Mouse (Mus musculus): Measurements from ENCODE around the gene Kctd18. TPM values are rescaled to one million over a fixed set of nuclear protein-coding genes. Genes with fewer than 3 reads are reported as not detected.

The Kctd18 gene
- total and polyA plus RNA-seq, 2 experiments from 2014 or later, result 26.0 to 27.2 TPM

DNA sequence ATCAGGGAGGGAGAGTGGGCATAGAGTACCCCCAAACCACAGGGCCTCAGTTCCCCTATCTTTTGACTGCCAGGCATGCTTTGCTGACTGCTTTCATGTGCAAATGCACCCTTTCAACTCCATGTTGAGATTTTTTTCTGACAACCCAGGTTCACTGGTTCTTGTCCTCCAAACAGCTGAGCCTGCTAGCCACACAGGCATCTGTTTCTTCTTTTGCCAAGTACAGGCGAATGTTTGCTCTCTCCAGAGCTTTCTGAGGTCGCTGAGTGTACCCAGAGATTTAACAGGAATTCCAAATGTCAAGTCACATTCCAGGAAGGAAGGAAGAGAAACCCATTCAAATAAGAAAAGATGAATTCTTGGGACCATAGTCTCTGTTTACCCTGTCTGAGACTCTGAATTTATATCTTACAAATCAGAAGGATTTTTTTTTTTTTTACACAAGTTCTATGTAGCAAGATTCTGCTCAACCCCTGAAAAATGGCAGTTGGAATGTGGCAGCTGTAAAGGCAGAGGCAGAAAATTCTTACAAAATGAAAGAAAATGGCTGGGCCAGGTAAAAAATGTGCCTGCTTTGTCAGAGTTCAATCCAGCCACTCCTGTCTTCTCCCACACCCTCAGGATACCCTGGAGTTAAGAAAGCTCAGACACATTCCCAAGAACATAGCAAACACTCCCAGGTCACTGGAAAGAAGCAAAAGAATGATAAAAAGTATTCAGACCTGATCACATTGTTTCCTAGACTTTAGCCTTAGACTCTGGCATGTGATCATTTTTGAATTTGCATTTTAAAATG lies 71.0 kb downstream of the Kctd18 start:
- no peak for TF ChIP-seq CTCF (IDR thresholded peaks at IDR 0.05; ENCODE audit: low read depth)
- Histone ChIP-seq H3K9ac (replicated peaks; ENCODE audit: low read length) (no peak overlapping the region), H3K36me3 (ENCODE audit: insufficient read depth, low read length) (peaks cover 7% of the 10 kb centered on the region), H3K27ac (no peak overlapping the region), H3K4me1 (ENCODE audit: insufficient read depth, low read length) (no peaks in the 10 kb centered on the region), H3K4me3 (ENCODE audit: low read length) (no peak overlapping the region), H3K27me3 (ENCODE audit: insufficient read depth, low read length) (no peaks in the 10 kb centered on the region), H3K9me3 (ENCODE audit: low read length) (no peaks in the 10 kb centered on the region), H3K4me2 (ENCODE audit: low read depth, low read length) (no peak overlapping the region)
- no peak for ATAC-seq
- WGBS, result 21% methylated on average over 2 of the region's 2 CpGs
- no peak for DNase-seq (ENCODE audit: low spot score)

DNA sequence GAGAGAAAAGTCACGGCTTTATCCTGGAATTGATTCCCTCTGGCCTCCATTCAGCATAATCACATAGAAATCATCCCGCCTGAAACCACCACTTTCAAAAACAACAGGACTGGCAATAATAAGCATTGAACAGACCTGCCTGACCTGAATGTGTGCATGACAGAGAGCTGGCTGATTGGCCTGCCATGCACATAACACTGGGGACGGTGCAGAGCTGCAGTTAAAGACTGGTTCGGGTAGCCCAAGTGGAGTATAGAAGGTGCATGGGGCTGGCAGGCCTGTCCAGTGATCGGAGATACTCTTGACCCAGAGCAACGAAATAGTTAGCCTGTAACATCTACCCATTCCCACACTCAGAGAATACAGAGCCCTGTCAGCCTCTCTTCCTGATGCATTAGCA lies 76.5 kb downstream of the Kctd18 start:
- no peak overlapping the region for H3K27ac ChIP-seq
- no peak for DNase-seq (ENCODE audit: low spot score)
- no peak for TF ChIP-seq CTCF (IDR thresholded peaks at IDR 0.05; ENCODE audit: low read depth)
- no peak for ATAC-seq
- no peak overlapping the region for H3K4me3 ChIP-seq (ENCODE audit: low read length)
- no peaks in the 10 kb centered on the region for H3K27me3 ChIP-seq (ENCODE audit: insufficient read depth, low read length)
- WGBS, result 68% methylated on average over 6 of the region's 6 CpGs
- no peak overlapping the region for H3K4me2 ChIP-seq (ENCODE audit: low read depth, low read length)
- peaks cover 7% of the 10 kb centered on the region for H3K36me3 ChIP-seq (ENCODE audit: insufficient read depth, low read length)
- no peaks in the 10 kb centered on the region for H3K4me1 ChIP-seq (ENCODE audit: insufficient read depth, low read length)
- H3K9me3 ChIP-seq (ENCODE audit: low read length), result no peaks in the 10 kb centered on the region
- H3K9ac ChIP-seq (replicated peaks; ENCODE audit: low read length), result no peak overlapping the region

DNA sequence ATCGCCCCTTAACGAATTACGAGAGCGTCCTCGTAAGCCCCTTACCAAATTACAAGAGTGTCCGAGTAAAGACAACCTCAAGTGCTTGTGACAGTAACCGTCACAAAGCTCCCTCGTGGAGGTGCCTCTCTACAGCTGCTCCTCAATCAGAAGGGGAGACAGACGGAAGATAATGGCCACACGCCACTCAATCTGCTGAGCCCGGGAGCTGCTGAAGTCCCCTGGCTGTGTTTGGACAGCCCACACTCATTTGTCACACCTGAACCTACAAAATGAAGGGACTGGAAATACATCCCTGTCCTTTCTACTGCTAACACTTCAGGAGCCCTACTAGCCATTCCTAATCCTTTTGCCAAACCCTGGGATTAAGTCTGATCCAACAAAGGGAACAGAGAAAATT lies 77.0 kb downstream of the Kctd18 start:
- ATAC-seq, result 0 out of 2 replicates have a peak, but pooled peaks have one; percentile 33
- no peaks in the 10 kb centered on the region for H3K4me1 ChIP-seq (ENCODE audit: insufficient read depth, low read length)
- no peak overlapping the region for H3K9ac ChIP-seq (replicated peaks; ENCODE audit: low read length)

DNA sequence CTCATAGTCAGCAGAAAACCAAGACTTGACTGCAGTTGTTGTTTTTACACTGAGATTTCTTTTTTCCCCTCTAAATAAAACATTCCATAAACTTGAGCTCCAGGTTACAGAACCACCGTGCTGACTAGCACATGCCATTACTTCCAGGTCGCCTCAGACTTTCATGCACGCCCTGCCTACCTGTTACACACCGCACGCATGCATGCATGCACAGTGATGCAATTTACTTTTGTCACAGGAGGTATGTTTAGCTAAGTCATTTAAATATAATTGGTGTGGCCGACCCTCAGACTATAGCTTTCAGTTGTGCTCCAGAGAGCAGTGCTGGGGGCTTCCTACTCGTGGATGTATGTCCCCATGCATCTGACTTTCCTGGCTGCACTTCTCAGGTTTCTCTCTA lies 77.7 kb downstream of the Kctd18 start:
- no peak for TF ChIP-seq CTCF (IDR thresholded peaks at IDR 0.05; ENCODE audit: low read depth)
- Histone ChIP-seq H3K9me3 (ENCODE audit: low read length) (no peaks in the 10 kb centered on the region), H3K4me1 (ENCODE audit: insufficient read depth, low read length) (no peaks in the 10 kb centered on the region), H3K9ac (replicated peaks; ENCODE audit: low read length) (no peak overlapping the region), H3K27ac (no peak overlapping the region), H3K4me3 (ENCODE audit: low read length) (no peak overlapping the region), H3K27me3 (ENCODE audit: insufficient read depth, low read length) (no peaks in the 10 kb centered on the region), H3K4me2 (ENCODE audit: low read depth, low read length) (no peak overlapping the region), H3K36me3 (ENCODE audit: insufficient read depth, low read length) (peaks cover 7% of the 10 kb centered on the region)
- 70% methylated on average over 7 of the region's 7 CpGs for WGBS
- ATAC-seq (peak; percentile 22; the same call in 1 of the 2 replicates), DNase-seq (ENCODE audit: low spot score) (no peak)

More for the DNA sequence above, 77.0 kb downstream of the Kctd18 start:
- Histone ChIP-seq H3K9me3 (ENCODE audit: low read length) (no peaks in the 10 kb centered on the region), H3K27me3 (ENCODE audit: insufficient read depth, low read length) (no peaks in the 10 kb centered on the region), H3K4me2 (ENCODE audit: low read depth, low read length) (no peak overlapping the region), H3K27ac (no peak overlapping the region), H3K4me3 (ENCODE audit: low read length) (no peak overlapping the region), H3K36me3 (ENCODE audit: insufficient read depth, low read length) (peaks cover 7% of the 10 kb centered on the region)
- DNase-seq (ENCODE audit: low spot score), result no peak
- TF ChIP-seq CTCF (IDR thresholded peaks at IDR 0.05; ENCODE audit: low read depth), result no peak
- 52% methylated on average over 11 of the region's 11 CpGs for WGBS

DNA sequence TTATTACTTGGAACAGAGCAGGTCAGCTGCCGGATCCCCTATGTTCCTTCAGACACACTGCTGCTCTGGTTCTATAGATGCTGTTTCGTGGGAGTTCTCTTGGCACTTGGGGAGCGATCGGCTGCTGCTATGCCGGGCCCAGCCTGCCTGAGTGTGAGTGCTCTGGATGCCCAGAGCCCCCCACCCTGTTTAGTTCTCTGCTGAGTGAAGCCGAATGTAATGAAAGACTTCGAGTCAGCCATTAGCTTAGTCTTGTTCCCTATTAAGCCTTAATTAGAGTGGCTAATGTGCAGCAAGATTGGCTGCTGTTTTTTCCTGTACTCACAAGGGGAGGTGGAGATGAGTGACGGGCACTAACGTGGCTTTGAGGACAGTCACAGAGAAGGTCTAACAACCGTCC lies 78.1 kb downstream of the Kctd18 start:
- H3K4me2 ChIP-seq (ENCODE audit: low read depth, low read length), result no peak overlapping the region
- WGBS, result 46% methylated on average over 10 of the region's 10 CpGs
- H3K9ac ChIP-seq (replicated peaks; ENCODE audit: low read length), result no peak overlapping the region
- H3K27me3 ChIP-seq (ENCODE audit: insufficient read depth, low read length), result no peaks in the 10 kb centered on the region
- no peaks in the 10 kb centered on the region for H3K4me1 ChIP-seq (ENCODE audit: insufficient read depth, low read length)
- no peak overlapping the region for H3K27ac ChIP-seq
- no peak overlapping the region for H3K4me3 ChIP-seq (ENCODE audit: low read length)
- H3K36me3 ChIP-seq (ENCODE audit: insufficient read depth, low read length), result peaks cover 7% of the 10 kb centered on the region
- ATAC-seq, result peak; percentile 30; the same call in 1 of the 2 replicates
- TF ChIP-seq CTCF (IDR thresholded peaks at IDR 0.05; ENCODE audit: low read depth), result no peak
- H3K9me3 ChIP-seq (ENCODE audit: low read length), result no peaks in the 10 kb centered on the region
- DNase-seq (ENCODE audit: low spot score), result no peak

DNA sequence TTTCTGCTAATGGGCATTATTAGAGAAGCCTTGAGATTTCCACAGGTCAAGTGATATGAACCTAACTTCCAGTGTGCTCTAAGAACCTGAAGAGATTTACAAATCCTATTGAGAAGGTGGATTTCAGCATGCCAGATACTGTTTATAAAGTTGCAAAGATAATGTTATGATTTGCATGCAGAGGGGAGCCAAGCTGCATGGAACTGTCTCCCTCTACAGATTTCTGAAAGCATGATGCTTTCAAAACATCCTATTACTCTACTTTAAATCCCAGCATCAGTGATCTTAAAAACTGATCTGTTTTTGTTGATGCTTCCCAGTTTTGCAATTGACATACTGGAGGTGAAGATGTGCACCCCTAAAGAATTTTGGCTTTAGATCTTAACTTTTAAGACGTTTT lies 84.5 kb downstream of the Kctd18 start:
- H3K4me3 ChIP-seq (ENCODE audit: low read length), result no peak overlapping the region
- H3K27me3 ChIP-seq (ENCODE audit: insufficient read depth, low read length), result no peaks in the 10 kb centered on the region
- no peaks in the 10 kb centered on the region for H3K9me3 ChIP-seq (ENCODE audit: low read length)
- H3K27ac ChIP-seq, result no peak overlapping the region
- DNase-seq (ENCODE audit: low spot score) (no peak), ATAC-seq (no peak)
- H3K36me3 ChIP-seq (ENCODE audit: insufficient read depth, low read length), result no peaks in the 10 kb centered on the region
- H3K9ac ChIP-seq (replicated peaks; ENCODE audit: low read length), result no peak overlapping the region
- WGBS, result 42% methylated on average over 1 of the region's 1 CpGs
- H3K4me2 ChIP-seq (ENCODE audit: low read depth, low read length), result no peak overlapping the region
- no peaks in the 10 kb centered on the region for H3K4me1 ChIP-seq (ENCODE audit: insufficient read depth, low read length)
- peak; percentile 34 for TF ChIP-seq CTCF (IDR thresholded peaks at IDR 0.05; ENCODE audit: low read depth)

DNA sequence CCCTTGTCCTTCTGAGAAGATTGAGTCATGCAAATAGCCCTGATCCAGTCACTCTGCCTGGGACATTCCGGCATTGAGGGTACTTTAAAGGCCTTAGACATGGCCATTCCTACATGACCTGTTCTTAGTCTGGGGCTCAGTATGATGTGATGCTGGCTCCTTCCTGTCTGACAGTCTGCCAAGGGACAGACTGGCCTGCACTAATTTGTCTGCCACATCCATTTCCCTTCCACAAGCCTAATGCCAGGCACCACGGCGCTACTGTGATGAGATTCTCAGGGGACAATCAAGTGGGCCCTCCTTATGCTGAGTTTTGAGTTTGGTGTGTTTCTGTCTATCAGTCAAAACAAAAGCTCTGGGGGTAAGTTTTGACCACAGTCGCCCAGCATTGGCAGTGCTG lies 100.2 kb downstream of the Kctd18 start:
- Histone ChIP-seq H3K36me3 (ENCODE audit: insufficient read depth, low read length) (0 out of 2 replicates have a peak, but pooled peaks cover 4% of the 10 kb centered on the region), H3K4me2 (ENCODE audit: low read depth, low read length) (no peak overlapping the region), H3K27me3 (ENCODE audit: insufficient read depth, low read length) (no peaks in the 10 kb centered on the region), H3K9ac (replicated peaks; ENCODE audit: low read length) (no peak overlapping the region), H3K4me3 (ENCODE audit: low read length) (no peak overlapping the region), H3K27ac (no peak overlapping the region), H3K4me1 (ENCODE audit: insufficient read depth, low read length) (no peaks in the 10 kb centered on the region), H3K9me3 (ENCODE audit: low read length) (no peaks in the 10 kb centered on the region)
- peak; percentile 49 for ATAC-seq
- no peak for TF ChIP-seq CTCF (IDR thresholded peaks at IDR 0.05; ENCODE audit: low read depth)
- peak; percentile 22 for DNase-seq (ENCODE audit: low spot score)
- WGBS, result 52% methylated on average over 4 of the region's 4 CpGs
